Mouse (Mus musculus) MEL (cell line): Measurements from ENCODE around the gene AC170998.1. TPM values are rescaled to one million over a fixed set of nuclear protein-coding genes. Genes with fewer than 3 reads are reported as not detected.

Experiments used
- DNase-seq: peaks from one replicate; pipeline ENCODE4 v3.0.0; 2011; ENCODE audit warnings: low read depth, low spot score
- H3K27ac ChIP-seq: 2 replicates; pipeline ENCODE4 v1.5.1; 2012; ENCODE audit warnings: low read depth, mild to moderate bottlenecking, control low read depth, low read length, moderate library complexity; ENCODE audit not compliant: control insufficient read depth
- H3K27me3 ChIP-seq, 2 experiments: fragments of 150-350 bp in 1 of 2; sonication (generic) in 1 of 2; 2 replicates each; pipeline ENCODE4 v1.6.1; 2012; ENCODE audit warnings: low read length in 2 of 2, mild to moderate bottlenecking in 2 of 2, improper control_type of control experiment in 1 of 2, moderate library complexity in 1 of 2; ENCODE audit not compliant: insufficient read depth in 2 of 2, control insufficient read depth in 1 of 2
- H3K36me3 ChIP-seq, 2 experiments: 2 replicates each; pipeline ENCODE4 v1.6.1; 2012 to 2014; ENCODE audit warnings: low read length in 2 of 2, improper control_type of control experiment in 1 of 2, inconsistent platforms in 1 of 2, mild to moderate bottlenecking in 1 of 2; ENCODE audit not compliant: insufficient read depth in 2 of 2, control insufficient read depth in 1 of 2
- H3K4me1 ChIP-seq, 2 experiments: fragments of 150-350 bp in 1 of 2; sonication (generic) in 1 of 2; 2 replicates each; pipeline ENCODE4 v1.6.1; 2012; ENCODE audit warnings: low read length in 2 of 2, improper control_type of control experiment in 1 of 2, mild to moderate bottlenecking in 1 of 2; ENCODE audit not compliant: insufficient read depth in 2 of 2, control insufficient read depth in 1 of 2
- H3K4me3 ChIP-seq, 2 experiments: fragments of 150-350 bp in 1 of 2; sonication (generic) in 1 of 2; 2 replicates each; pipeline ENCODE4 v1.5.1; 2012; ENCODE audit warnings: low read depth in 2 of 2, low read length in 2 of 2, mild to moderate bottlenecking in 2 of 2, moderate library complexity in 2 of 2, control low read depth in 1 of 2, improper control_type of control experiment in 1 of 2; ENCODE audit not compliant: control insufficient read depth in 1 of 2, insufficient read depth in 1 of 2
- H3K79me2 ChIP-seq: 2 replicates; pipeline ENCODE4 v1.6.1; 2012; ENCODE audit warnings: mild to moderate bottlenecking, low read length, moderate library complexity; ENCODE audit not compliant: control insufficient read depth, poor library complexity, insufficient read depth
- H3K9ac ChIP-seq: 2 replicates; pipeline ENCODE4 v1.6.1; 2012; ENCODE audit warnings: low read depth, mild to moderate bottlenecking, control low read depth, low read length, moderate library complexity; ENCODE audit not compliant: control insufficient read depth, poor library complexity, severe bottlenecking
- H3K9me3 ChIP-seq: fragments of 150-350 bp; sonication (generic); replicated peaks from 2 replicates; pipeline ENCODE4 v1.6.1; 2012; ENCODE audit warnings: mild to moderate bottlenecking, low read length, improper control_type of control experiment, moderate library complexity; ENCODE audit not compliant: insufficient read depth
- BHLHE40 ChIP-seq: IDR thresholded peaks from 2 replicates; pipeline ENCODE4 v1.6.1; 2012; ENCODE audit warnings: low read depth, mild to moderate bottlenecking, inconsistent platforms, low read length, improper control_type of control experiment, borderline replicate concordance
- CHD2 ChIP-seq: IDR thresholded peaks from 2 replicates; pipeline ENCODE4 v1.6.1; 2011; ENCODE audit warnings: low read length, improper control_type of control experiment
- E2F4 ChIP-seq: IDR thresholded peaks from 2 replicates; pipeline ENCODE4 v1.6.1; 2011; ENCODE audit warnings: low read depth, low read length, improper control_type of control experiment, borderline replicate concordance
- EP300 ChIP-seq, 2 experiments: IDR thresholded peaks; 2 replicates each; pipeline ENCODE4 v1.6.1; 2011; ENCODE audit warnings: improper control_type of control experiment in 2 of 2, low read length in 2 of 2, low read depth in 1 of 2, mild to moderate bottlenecking in 1 of 2
- GABPA ChIP-seq: IDR thresholded peaks from 2 replicates; pipeline ENCODE4 v1.6.1; 2012; ENCODE audit warnings: low read depth, mild to moderate bottlenecking, inconsistent platforms, low read length, improper control_type of control experiment, moderate library complexity
- GATA1 ChIP-seq: IDR thresholded peaks from 2 replicates; pipeline ENCODE4 v1.6.1; 2011; ENCODE audit warnings: low read depth, low read length, improper control_type of control experiment
- HCFC1 ChIP-seq: IDR thresholded peaks from 2 replicates; pipeline ENCODE4 v1.6.1; 2012; ENCODE audit warnings: low read depth, mild to moderate bottlenecking, inconsistent platforms, low read length, improper control_type of control experiment, moderate library complexity
- MAFK ChIP-seq: IDR thresholded peaks from 2 replicates; pipeline ENCODE4 v1.6.1; 2011; ENCODE audit warnings: low read depth, mild to moderate bottlenecking, low read length, improper control_type of control experiment, borderline replicate concordance
- MAZ ChIP-seq: IDR thresholded peaks from 2 replicates; pipeline ENCODE4 v1.6.1; 2012; ENCODE audit warnings: low read depth, mild to moderate bottlenecking, inconsistent platforms, low read length, improper control_type of control experiment
- MYB ChIP-seq: IDR thresholded peaks from 2 replicates; pipeline ENCODE4 v1.6.1; 2011; ENCODE audit warnings: mild to moderate bottlenecking, low read depth, low read length, improper control_type of control experiment
- POLR2A ChIP-seq, 2 experiments: IDR thresholded peaks; 2 replicates each; pipeline ENCODE4 v1.6.1; 2011 to 2012; ENCODE audit warnings: low read length in 2 of 2, mild to moderate bottlenecking in 2 of 2, control low read depth in 1 of 2, improper control_type of control experiment in 1 of 2, low read depth in 1 of 2, moderate library complexity in 1 of 2; ENCODE audit not compliant: control insufficient read depth in 1 of 2, insufficient read depth in 1 of 2, poor library complexity in 1 of 2
- POLR2AphosphoS2 ChIP-seq: IDR thresholded peaks from 2 replicates; pipeline ENCODE4 v1.6.1; 2011; ENCODE audit warnings: low read length, improper control_type of control experiment
- POLR2AphosphoS5 ChIP-seq: IDR thresholded peaks from 2 replicates; pipeline ENCODE4 v1.6.1; 2012; ENCODE audit warnings: low read depth, borderline replicate concordance, mild to moderate bottlenecking, inconsistent platforms, low read length, moderate library complexity, mixed read lengths
- RCOR1 ChIP-seq: IDR thresholded peaks from 2 replicates; pipeline ENCODE4 v1.6.1; 2012; ENCODE audit warnings: low read depth, mild to moderate bottlenecking, inconsistent platforms, low read length, improper control_type of control experiment
- TCF12 ChIP-seq: IDR thresholded peaks from 2 replicates; pipeline ENCODE4 v1.6.1; 2014; ENCODE audit warnings: low read depth, mild to moderate bottlenecking, inconsistent platforms, low read length, improper control_type of control experiment, moderate library complexity
- ZKSCAN1 ChIP-seq: IDR thresholded peaks from 2 replicates; pipeline ENCODE4 v1.6.1; 2012; ENCODE audit warnings: low read depth, mild to moderate bottlenecking, inconsistent platforms, low read length, improper control_type of control experiment, moderate library complexity
- ZNF384 ChIP-seq: IDR thresholded peaks from 2 replicates; pipeline ENCODE4 v1.6.1; 2012; ENCODE audit warnings: low read depth, mild to moderate bottlenecking, inconsistent platforms, low read length, improper control_type of control experiment
- polyA plus RNA-seq, 2 experiments: library from polyadenylated mRNA; stranded (reverse) in 1 of 2; unstranded in 1 of 2; fragments of >175 nt in 1 of 2; fragments of >200 nt in 1 of 2; gene quantifications; 2 replicates each; pipeline versions ENCODE4 v1.2.1 to v1.2.4; 2012; ENCODE audit warnings: low replicate concordance in 2 of 2, low read depth in 1 of 2; ENCODE audit not compliant: insufficient read length in 2 of 2, insufficient read depth in 1 of 2, missing spikeins in 1 of 2
- total RNA-seq: library from RNA; depleted of rRNA; stranded (reverse); fragments of 300-350 nt; gene quantifications from 2 replicates; pipeline ENCODE4 v1.2.3, GENCODE M21; 2012

AC170998.1 gene
- total and polyA plus RNA-seq, 3 experiments, result 0.42 TPM; not detected in 1

DNA sequence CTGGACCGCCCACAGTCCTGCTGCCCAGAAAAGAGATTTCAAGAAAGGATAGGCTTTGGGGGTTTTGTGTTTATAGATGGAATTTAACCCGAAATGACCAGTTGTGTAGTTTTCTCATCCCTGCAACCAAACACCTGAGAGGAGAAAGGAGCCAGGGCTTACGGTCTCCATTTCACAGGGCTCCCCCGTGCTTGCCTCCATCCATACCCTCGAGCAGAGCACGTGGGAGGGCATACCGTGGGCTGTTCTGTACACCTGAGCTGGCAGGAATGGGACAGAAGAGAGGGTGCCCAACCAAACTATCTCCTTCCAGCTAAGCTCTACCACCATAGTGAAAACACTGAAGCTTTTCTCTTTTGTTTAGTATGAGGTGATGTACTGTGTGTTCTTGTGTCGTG lies 15.6 kb upstream of the AC170998.1 start:
- Histone ChIP-seq H3K36me3 (peaks cover 9 to 19% of the 10 kb centered on the region in 2 experiments), H3K27me3 (no peaks in the 10 kb centered on the region), H3K4me1 (peaks cover 6 to 9% of the 10 kb centered on the region in 2 experiments), H3K79me2 (peaks cover 44% of the 10 kb centered on the region), H3K27ac (no peak overlapping the region), H3K4me3 (no peak overlapping the region), H3K9ac (no peak overlapping the region), H3K9me3 (no peaks in the 10 kb centered on the region)
- TF ChIP-seq E2F4 (no peak), TCF12 (no peak), ZKSCAN1 (no peak), MAFK (no peak)
- DNase-seq, result no peak

GRCm38 (mm10) chr17:28711237-28711636 lies 14.6 kb upstream of the AC170998.1 start:
- Histone ChIP-seq H3K4me3 (no peak overlapping the region), H3K9ac (no peak overlapping the region), H3K27ac (no peak overlapping the region), H3K9me3 (no peaks in the 10 kb centered on the region), H3K36me3 (peaks cover 11 to 14% of the 10 kb centered on the region in 2 experiments), H3K27me3 (no peaks in the 10 kb centered on the region), H3K4me1 (peaks cover 3 to 8% of the 10 kb centered on the region in 2 experiments), H3K79me2 (peaks cover 38% of the 10 kb centered on the region)
- TF ChIP-seq HCFC1 (no peak), EP300 (IDR thresholded peaks at IDR 0.05; ENCODE audit: low read depth in 1 of 2, low read length in 2 of 2) (no peak), POLR2A (IDR thresholded peaks at IDR 0.05; ENCODE audit: control insufficient read depth in 1 of 2, insufficient read depth in 1 of 2, low read depth in 1 of 2, low read length in 2 of 2, poor library complexity in 1 of 2) (no peak), GATA1 (no peak), POLR2AphosphoS5 (no peak), BHLHE40 (no peak), ZKSCAN1 (no peak), POLR2AphosphoS2 (no peak), CHD2 (no peak), RCOR1 (no peak), GABPA (no peak), MYB (no peak), MAFK (no peak), ZNF384 (no peak), TCF12 (no peak), MAZ (no peak)
- DNase-seq, result no peak
